Mouse (Mus musculus) fat pad, adult 2 months (tissue): ENCODE measurements around the gene Gm20683.
A peak's percentile ranks its signal among the peaks of the same experiment; 100 is the strongest.
"Not testable (repeated sequence)": the region's sequence is repeated elsewhere in the genome, so short reads cannot be mapped to it uniquely, and the experiment has no call there.

Source experiments
- DNase-seq: peaks from one replicate; pipeline ENCODE4 v3.0.0-alpha.2; 2011; ENCODE audit warnings: low read depth, low spot score; ENCODE audit errors: extremely low read depth

The Gm20683 gene

GRCm38 (mm10) chr17:25874148-25874720, 32.7 kb upstream of the Gm20683 start:
- no peak for DNase-seq

- DNase-seq, result no peak
These were observed 32.0 kb upstream of the Gm20683 start for GRCm38 (mm10) chr17:25873405-25874147.

DNA sequence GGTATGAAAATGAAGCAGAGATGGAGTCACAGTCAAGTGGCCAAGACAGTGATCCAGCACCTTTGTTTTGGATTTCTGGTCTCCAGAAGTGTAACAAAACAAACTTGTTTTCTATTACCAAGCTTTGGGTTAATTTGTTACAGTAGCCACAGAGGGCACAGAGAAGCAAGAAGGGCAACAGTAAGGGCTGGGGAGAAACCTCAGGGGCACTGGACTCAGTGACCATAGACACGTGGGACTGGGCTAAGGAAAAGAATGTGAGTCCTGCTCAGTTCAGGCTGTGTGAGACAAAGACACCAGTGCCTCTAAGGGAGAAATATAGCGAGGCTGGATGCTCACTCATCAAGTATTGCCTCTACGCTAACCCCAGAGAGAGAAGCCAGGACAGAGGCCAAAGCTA, 31.1 kb upstream of the Gm20683 start:
- DNase-seq, result no peak

DNA sequence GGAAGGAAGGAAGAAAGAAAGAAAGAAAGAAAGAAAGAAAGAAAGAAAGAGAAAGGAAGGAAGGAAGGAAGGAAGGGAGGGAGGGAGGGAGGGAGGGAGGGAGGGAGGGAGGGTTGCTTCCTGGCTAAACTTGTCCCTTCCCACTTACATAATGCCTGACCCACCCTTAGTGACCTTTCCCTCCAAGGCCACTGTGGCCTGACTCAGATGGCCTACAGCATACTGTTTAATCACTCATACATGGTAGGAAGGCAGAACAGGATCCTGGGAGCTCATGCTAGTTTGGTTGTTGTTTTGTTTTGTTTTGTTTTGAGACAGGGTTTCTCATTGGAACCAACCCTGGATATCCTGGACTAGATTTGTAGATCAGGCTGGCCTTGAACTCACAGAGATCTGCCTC, 30.0 kb upstream of the Gm20683 start:
- DNase-seq, result not testable (repeated sequence)

DNA sequence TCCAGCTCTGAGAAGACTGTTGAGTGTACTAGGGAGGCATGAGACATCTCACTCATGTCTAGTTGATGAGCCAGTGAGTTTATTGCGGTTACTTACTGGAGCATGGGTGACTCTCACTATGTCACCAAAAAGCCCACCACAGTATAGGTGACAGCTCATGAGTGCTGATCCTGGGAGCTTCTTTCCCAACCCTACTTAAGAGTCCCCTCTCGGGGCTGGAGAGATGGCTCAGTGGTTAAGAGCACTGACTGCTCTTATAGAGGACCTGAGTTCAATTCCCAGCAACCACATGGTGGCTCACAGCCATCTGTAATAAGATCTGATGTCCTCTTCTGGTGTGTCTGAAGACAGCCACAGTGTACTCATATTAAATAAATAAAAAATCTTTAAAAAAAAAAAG, 28.4 kb upstream of the Gm20683 start:
- DNase-seq, result no peak

- no peak for DNase-seq
These were observed 27.9 kb upstream of the Gm20683 start for GRCm38 (mm10) chr17:25869498-25869897.

- DNase-seq, result peak; percentile 94
These were observed 27.1 kb upstream of the Gm20683 start, which contains the start of gene Mcrip2 for GRCm38 (mm10) chr17:25868601-25869191. TSS of gene Mcrip2 (minus strand) at chr17:25868764.

DNA sequence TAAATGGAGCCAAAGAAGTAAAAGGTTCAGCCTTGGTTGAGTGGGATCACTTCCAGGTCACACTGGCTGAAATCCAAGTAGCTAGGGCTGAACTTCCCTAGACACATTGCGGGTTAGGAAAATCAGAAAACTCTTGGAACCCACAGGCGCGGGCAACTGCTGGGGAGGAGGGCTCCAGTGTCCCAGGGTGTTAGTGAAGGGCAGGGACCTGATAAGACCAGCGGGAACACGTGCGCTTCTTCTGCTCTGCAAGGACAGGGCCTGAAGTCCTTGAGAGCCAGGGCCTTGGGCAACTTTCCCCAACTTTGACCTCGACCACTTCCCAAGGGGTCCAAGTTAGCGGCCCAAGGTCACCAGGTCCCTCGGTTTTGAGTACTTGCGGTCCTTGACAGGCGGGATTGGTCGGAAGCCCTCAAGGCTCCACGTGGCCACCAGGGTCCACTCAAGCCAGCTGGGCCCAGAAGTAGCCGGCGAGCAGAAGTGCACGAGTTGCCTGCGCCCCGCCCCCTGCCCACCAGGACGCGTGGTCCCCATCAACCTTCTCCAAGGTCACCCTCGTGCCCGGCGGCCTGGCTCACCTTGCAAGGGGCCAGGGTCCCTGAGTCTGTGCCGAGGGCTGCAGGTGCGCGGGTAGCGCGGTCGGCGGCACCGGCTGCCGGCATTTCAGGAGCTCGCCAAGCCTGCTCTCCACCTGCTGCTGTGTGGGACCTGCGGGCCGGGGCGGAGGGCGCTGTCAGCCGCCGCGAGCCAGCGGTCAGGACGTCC, 26.5 kb upstream of the Gm20683 start:
- DNase-seq, result no peak

GRCm38 (mm10) chr17:25867509-25867835, 25.9 kb upstream of the Gm20683 start:
- DNase-seq, result no peak

GRCm38 (mm10) chr17:25866172-25866571, 24.6 kb upstream of the Gm20683 start:
- DNase-seq, result no peak

DNA sequence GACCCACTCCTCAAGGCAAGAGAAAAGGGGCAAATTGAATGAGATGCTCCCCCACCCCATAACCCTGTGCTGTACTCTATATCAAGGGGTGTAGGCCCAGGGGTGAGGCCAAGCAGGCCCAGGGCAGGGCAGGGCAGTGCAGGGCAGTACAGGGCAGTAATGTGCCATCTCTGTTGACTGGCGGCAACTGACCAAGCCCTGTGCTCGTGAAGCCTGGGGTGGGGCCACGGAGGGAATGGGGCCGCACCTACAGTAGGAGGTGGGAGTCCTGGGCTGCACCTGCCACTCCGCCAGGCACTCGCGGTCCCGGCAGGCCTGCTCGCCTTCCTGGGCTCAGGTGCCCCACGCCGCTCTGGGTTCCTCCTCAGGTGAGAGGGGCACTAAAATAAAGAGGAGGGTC, 23.7 kb upstream of the Gm20683 start:
- no peak for DNase-seq

DNA sequence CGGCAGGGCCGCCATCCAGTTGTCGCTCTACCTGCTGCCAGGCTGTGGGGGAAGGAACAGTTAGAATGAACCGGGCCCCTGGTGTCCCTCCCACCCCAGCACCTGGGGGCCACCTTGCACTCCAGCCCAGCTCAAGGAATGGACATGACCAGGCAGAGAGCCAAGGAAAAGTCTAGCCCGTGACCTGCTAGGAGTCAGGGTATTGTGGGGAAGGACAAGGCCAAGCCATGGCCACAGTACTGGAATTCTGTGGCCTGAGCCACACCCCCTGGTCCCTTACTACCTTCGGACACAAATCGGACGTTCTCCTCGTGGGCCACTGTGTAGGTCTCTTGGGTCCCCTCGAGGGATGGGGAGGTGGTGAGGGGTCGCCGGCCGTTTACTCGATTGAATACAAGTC, 22.7 kb upstream of the Gm20683 start:
- DNase-seq, result no peak

- no peak for DNase-seq
These were observed 22.1 kb upstream of the Gm20683 start for GRCm38 (mm10) chr17:25863681-25864080.

- DNase-seq, result no peak
These were observed 20.4 kb upstream of the Gm20683 start for GRCm38 (mm10) chr17:25861704-25862612.

DNA sequence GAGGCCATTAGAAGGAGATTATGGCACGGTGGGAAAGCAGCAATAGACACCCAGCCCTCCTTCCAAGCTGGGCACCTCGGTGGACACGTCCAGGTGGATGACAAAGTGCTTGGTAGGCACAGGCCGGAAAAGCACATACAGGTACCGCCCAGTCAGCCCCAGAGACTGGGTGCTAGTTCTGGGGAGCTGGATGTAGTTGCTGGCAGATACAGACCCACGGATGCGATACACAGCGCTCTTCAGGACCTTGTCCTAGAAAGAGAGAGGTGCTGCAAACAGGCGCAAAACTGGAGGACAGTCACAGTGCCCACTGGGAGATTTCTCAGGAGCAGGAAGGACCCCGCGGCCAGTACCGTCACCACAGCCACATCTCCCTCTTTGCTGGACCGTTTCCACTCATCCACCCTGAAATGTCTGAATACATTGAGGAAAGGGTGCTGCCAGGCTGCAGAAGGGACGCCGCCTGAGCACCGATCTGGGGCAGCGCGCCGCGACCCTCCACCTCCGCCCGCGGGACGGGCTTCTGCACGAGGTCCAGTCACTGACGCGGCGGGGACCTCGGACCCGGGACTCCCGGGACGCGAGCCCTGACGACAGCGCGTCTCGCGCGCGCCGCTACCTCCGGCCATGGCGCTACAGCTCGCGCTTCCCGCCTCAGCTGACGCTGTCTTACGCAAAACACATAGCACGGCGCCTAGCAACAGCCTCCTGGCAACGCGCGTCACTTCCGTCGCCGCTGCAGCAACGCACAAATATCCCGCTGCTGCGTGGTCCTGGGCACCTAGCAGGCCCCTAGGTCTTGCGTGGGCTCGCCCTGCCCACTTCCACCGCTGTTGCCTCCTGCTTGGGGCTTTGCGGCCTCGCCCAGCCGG, 19.5 kb upstream of the Gm20683 start, which contains the start of gene Wdr90:
TSS of gene Wdr90 (minus strand) at position 670 of the 872 bp plus-strand sequence.
- DNase-seq, result no peak

GRCm38 (mm10) chr17:25860229-25860628, 18.7 kb upstream of the Gm20683 start:
- DNase-seq, result no peak

DNA sequence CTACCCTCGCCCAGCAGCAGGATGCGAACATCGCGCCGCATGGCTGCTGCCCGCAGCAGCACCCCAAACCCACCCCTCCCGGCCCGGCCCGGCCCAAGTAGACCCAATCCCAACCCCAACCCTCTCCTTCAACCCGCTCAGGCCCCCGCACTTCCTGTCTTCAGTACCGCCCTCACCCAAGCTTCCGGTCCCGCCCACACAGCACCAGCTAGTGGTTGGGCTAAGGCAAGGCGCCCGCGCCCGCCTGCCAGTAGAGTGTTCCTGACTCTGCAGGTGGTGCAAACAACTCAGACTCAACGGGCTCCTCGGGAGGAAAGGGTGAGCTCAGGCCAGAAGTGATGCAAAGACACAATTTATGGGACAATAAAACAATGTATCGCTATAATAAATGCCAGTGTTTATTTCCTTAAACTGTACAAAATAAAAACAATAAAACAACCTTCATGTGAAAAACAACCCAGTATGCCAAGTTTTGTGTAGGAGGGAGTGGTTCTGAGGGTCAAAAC, 2.9 kb upstream of the Gm20683 start, which contains the start of gene Rhot2:
TSS of gene Rhot2 (minus strand) at position 456 of the 506 bp plus-strand sequence.
- DNase-seq, result no peak

- DNase-seq, result no peak
These were observed 2.3 kb upstream of the Gm20683 start for GRCm38 (mm10) chr17:25843636-25844395.

DNA sequence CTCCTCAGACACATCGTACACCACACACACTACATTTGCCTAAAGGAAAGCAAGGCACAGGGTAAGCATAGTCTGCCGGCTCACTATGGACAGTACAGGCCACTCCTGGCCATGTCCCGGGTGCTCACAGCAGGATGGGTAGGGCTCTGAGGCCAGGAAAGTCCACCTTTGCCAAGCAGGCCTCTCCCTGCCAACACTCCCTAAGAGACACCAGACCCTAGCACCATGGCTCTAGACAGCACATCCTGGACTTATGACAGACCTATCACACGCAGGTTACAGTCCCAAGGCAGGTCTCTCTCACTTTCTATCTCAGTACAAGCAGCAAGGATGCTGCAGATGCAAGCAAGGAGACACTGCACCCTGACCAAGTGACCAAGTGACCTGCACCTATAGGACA, 1.6 kb upstream of the Gm20683 start:
- no peak for DNase-seq
